18 mouse cellular contexts compared by ENCODE assay signal in genomic region chrX:167179549-167179948, GRCm38 (mm10). TPM values are rescaled to one million over a fixed set of nuclear protein-coding genes. Genes with fewer than 3 reads are reported as not detected.
DNase-seq lines count a peak whose midpoint lies in the region; ATAC-seq and TF ChIP-seq lines count a peak whose summit lies in the region.
"Had no signal": no experiment of that assay in that cellular context is flagged by ENCODE, and none has a peak within 500 bp of the region (broad histone marks: within the 10 kb centered on the region; RNA-seq: fewer than 3 reads in every experiment).

No protein-coding gene starts in this region.

- peak; percentile 69 for DNase-seq in heart, adult 11 months
- DNase-seq in heart, postnatal 4 days, result no peak
- no peak for DNase-seq in lung, adult 2 months
- DNase-seq in stomach, postnatal 0 days (ENCODE audit: low spot score), result no peak
- no peak for DNase-seq in left cerebral cortex, adult 2 months (ENCODE audit: extremely low spot score in 1 of 2, low spot score in 2 of 2)
- no peak for DNase-seq in ovary, postnatal 10 days (ENCODE audit: low spot score)
- DNase-seq: cerebellum, adult 8-10 months; embryo, embryonic 11 days; forebrain, postnatal 0 days; gastrocnemius, postnatal 10 days; liver, embryonic 13.5 days; lung, postnatal 14 days had no signal

- H3K9me3 ChIP-seq in lung, embryonic 16.5 days (ENCODE audit: control insufficient read depth, low read length), result no peaks in the 10 kb centered on the region
- no peaks in the 10 kb centered on the region for H3K9me3 ChIP-seq in heart, embryonic 15.5 days (replicated peaks)
- no peaks in the 10 kb centered on the region for H3K9me3 ChIP-seq in stomach, postnatal 0 days (ENCODE audit: control insufficient read depth, low read length)
- H3K9me3 ChIP-seq: hindbrain, embryonic 10.5 days; limb, embryonic 10.5 days; liver, embryonic 13.5 days; midbrain, embryonic 10.5 days had no signal

- TF ChIP-seq POLR2A in lung, adult 2 months (IDR thresholded peaks at IDR 0.05; ENCODE audit: borderline replicate concordance, extremely low read depth, low read depth, low read length), result no peak

- peaks cover 2% of the 10 kb centered on the region for H3K27me3 ChIP-seq in lung, embryonic 16.5 days (ENCODE audit: control insufficient read depth, insufficient read depth, low read depth, low read length)
- H3K27me3 ChIP-seq in heart, embryonic 15.5 days, result no peaks in the 10 kb centered on the region; the same call in 1 of the 2 replicates
- H3K27me3 ChIP-seq in stomach, postnatal 0 days (ENCODE audit: control insufficient read depth, insufficient read depth, low read length), result no peaks in the 10 kb centered on the region
- H3K27me3 ChIP-seq: liver, embryonic 13.5 days had no signal

- H3K4me3 ChIP-seq in lung, embryonic 16.5 days (ENCODE audit: low read length), result no peak overlapping the region
- no peak overlapping the region for H3K4me3 ChIP-seq in lung, adult 2 months (replicated peaks; ENCODE audit: extremely low read depth, low read depth, low read length)
- H3K4me3 ChIP-seq in heart, embryonic 15.5 days, result no peak overlapping the region
- no peak overlapping the region for H3K4me3 ChIP-seq in stomach, postnatal 0 days (ENCODE audit: low read depth, low read length)
- no peak overlapping the region for H3K4me3 ChIP-seq in left cerebral cortex, adult 2 months
- H3K4me3 ChIP-seq: erythroblast, embryonic 14.5 days; hindbrain, embryonic 10.5 days; limb, embryonic 10.5 days; liver, embryonic 13.5 days; midbrain, embryonic 10.5 days had no signal

- TF ChIP-seq CTCF in lung, adult 2 months (IDR thresholded peaks at IDR 0.05; ENCODE audit: insufficient read depth, low read length), result no peak
- TF ChIP-seq CTCF in stomach, postnatal 0 days (IDR thresholded peaks at IDR 0.05; ENCODE audit: low read depth), result no peak
- no peak for TF ChIP-seq CTCF in left cerebral cortex, adult 2 months (IDR thresholded peaks at IDR 0.05)

- no peaks in the 10 kb centered on the region for H3K4me1 ChIP-seq in lung, embryonic 16.5 days (replicated peaks; ENCODE audit: control insufficient read depth, insufficient read depth, low read length)
- no peaks in the 10 kb centered on the region for H3K4me1 ChIP-seq in lung, adult 2 months (ENCODE audit: control insufficient read depth, insufficient read depth, low read length)
- peaks cover 4% of the 10 kb centered on the region; the same call in 1 of the 2 replicates for H3K4me1 ChIP-seq in heart, embryonic 15.5 days (replicated peaks)
- no peaks in the 10 kb centered on the region for H3K4me1 ChIP-seq in stomach, postnatal 0 days (replicated peaks; ENCODE audit: control insufficient read depth, insufficient read depth)
- H3K4me1 ChIP-seq: limb, embryonic 10.5 days; liver, embryonic 13.5 days had no signal

- WGBS in lung, embryonic 16.5 days, result 69% methylated on average over 3 of the region's 3 CpGs
- WGBS in lung, adult 2 months, result 72% methylated on average over 3 of the region's 3 CpGs
- WGBS in heart, embryonic 15.5 days, result 62% methylated on average over 3 of the region's 3 CpGs
- WGBS in stomach, postnatal 0 days, result 77% methylated on average over 3 of the region's 3 CpGs

- no peaks in the 10 kb centered on the region for H3K36me3 ChIP-seq in lung, embryonic 16.5 days (ENCODE audit: control insufficient read depth, insufficient read depth, low read length)
- H3K36me3 ChIP-seq in heart, embryonic 15.5 days, result no peaks in the 10 kb centered on the region
- H3K36me3 ChIP-seq in stomach, postnatal 0 days (ENCODE audit: control insufficient read depth, insufficient read depth, low read length), result no peaks in the 10 kb centered on the region
- H3K36me3 ChIP-seq: hindbrain, embryonic 10.5 days; limb, embryonic 10.5 days; liver, embryonic 13.5 days; midbrain, embryonic 10.5 days had no signal

- H3K9ac ChIP-seq in lung, embryonic 16.5 days (ENCODE audit: low read length), result no peak overlapping the region
- no peak overlapping the region for H3K9ac ChIP-seq in heart, embryonic 15.5 days
- H3K9ac ChIP-seq in stomach, postnatal 0 days (ENCODE audit: low read length), result no peak overlapping the region
- H3K9ac ChIP-seq: forebrain, postnatal 0 days; liver, embryonic 13.5 days had no signal

- peak overlapping the region; percentile 18; the same call in 1 of the 2 replicates for H3K27ac ChIP-seq in lung, embryonic 16.5 days (ENCODE audit: low read length)
- H3K27ac ChIP-seq in heart, embryonic 15.5 days, result peak overlapping the region; percentile 87
- H3K27ac ChIP-seq in stomach, postnatal 0 days (replicated peaks), result 0 out of 2 replicates have a peak overlapping the region, but pooled peaks have one; percentile 35
- H3K27ac ChIP-seq in left cerebral cortex, adult 2 months, result no peak overlapping the region
- H3K27ac ChIP-seq: hindbrain, embryonic 10.5 days; limb, embryonic 10.5 days; liver, embryonic 13.5 days; midbrain, embryonic 10.5 days had no signal

- TF ChIP-seq EP300 in stomach, postnatal 0 days (optimal IDR thresholded peaks at IDR 0.05), result no peak

- intact Hi-C loops in left cerebral cortex, adult 2 months (cut with DNase I), result no loop called here

- ATAC-seq in lung, embryonic 16.5 days (ENCODE audit: low read depth), result no peak
- peak; percentile 69; the same call in 1 of the 2 replicates for ATAC-seq in heart, embryonic 15.5 days (replicated peaks; ENCODE audit: insufficient number of reproducible peaks, insufficient read depth, low FRiP score, low read depth)
- ATAC-seq in stomach, postnatal 0 days (ENCODE audit: low FRiP score, low TSS enrichment), result no peak
- ATAC-seq: forebrain, postnatal 0 days had no signal

- no peak overlapping the region for H3K4me2 ChIP-seq in lung, embryonic 16.5 days (ENCODE audit: low read depth, low read length)
- H3K4me2 ChIP-seq in heart, embryonic 15.5 days, result no peak overlapping the region
- no peak overlapping the region for H3K4me2 ChIP-seq in stomach, postnatal 0 days (replicated peaks; ENCODE audit: low read depth)
- H3K4me2 ChIP-seq: liver, embryonic 13.5 days had no signal

RNA-seq across cellular contexts. Expression of gene Tmsb4x, which starts 29.6 kb away (rescaled TPM):
- total RNA-seq in heart, postnatal 4 days (2021), result 100 to 1,000 TPM; 856 to 962 TPM
- 6,019 and 6,084 TPM in 2 replicates for polyA plus RNA-seq in lung, embryonic 16.5 days (2015; fragmentation: Nextera tagmentation; extraction: Ambion mirVana)
- polyA plus RNA-seq in lung, adult 2 months (2012; rRNA removed), result 450 and 779 TPM in 2 replicates
- 2,285 and 2,968 TPM in 2 replicates for polyA plus RNA-seq in heart, embryonic 15.5 days (2015; fragmentation: Nextera tagmentation; extraction: Ambion mirVana)
- polyA plus RNA-seq in stomach, postnatal 0 days (2015; fragmentation: Nextera tagmentation; extraction: Ambion mirVana), result 6,456 and 7,015 TPM in 2 replicates
- total RNA-seq in left cerebral cortex, adult 2 months (2021), result 100 to 1,000 TPM; 851 to 933 TPM
